Mouse (Mus musculus): Measurements from ENCODE around the gene Chadl.
"Not testable (repeated sequence)": the region's sequence is repeated elsewhere in the genome, so short reads cannot be mapped to it uniquely, and the experiment has no call there.

Gene Chadl

GRCm38 (mm10) chr15:81697175-81697574 is at the start of gene Chadl:
TSS of gene Chadl (minus strand) at chr15:81697287.
- no peak for DNase-seq (ENCODE audit: low spot score in 2 of 2)

DNA sequence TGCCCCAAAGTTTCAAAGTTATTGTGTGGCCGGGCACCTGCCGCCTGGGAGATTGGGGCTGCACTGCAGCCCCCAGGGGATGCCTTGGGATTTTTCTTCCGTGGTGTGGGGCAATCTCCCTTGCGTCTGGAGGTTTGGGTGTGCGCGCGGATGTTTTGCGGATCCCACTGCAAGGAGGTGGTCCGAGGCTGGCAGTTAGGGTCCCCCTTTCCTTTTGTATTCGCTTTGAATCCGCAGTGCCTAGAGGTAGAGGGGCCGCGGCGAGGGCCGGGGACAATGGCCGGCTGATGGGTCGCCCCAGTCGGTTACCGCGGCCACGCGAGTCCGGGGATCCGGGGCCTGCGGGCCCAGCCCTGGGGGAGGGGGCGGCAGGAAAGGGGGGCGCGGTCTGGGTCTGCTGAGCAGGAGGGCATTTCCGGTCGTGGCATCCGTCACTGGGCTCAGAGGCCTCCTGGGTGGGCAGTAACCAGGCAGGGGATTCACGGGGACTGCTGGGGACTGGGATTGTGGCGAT is 48.6 kb upstream of the Chadl start:
- peak in 1 of 2 experiments; percentile 69 for DNase-seq (ENCODE audit: low spot score in 2 of 2)

DNA sequence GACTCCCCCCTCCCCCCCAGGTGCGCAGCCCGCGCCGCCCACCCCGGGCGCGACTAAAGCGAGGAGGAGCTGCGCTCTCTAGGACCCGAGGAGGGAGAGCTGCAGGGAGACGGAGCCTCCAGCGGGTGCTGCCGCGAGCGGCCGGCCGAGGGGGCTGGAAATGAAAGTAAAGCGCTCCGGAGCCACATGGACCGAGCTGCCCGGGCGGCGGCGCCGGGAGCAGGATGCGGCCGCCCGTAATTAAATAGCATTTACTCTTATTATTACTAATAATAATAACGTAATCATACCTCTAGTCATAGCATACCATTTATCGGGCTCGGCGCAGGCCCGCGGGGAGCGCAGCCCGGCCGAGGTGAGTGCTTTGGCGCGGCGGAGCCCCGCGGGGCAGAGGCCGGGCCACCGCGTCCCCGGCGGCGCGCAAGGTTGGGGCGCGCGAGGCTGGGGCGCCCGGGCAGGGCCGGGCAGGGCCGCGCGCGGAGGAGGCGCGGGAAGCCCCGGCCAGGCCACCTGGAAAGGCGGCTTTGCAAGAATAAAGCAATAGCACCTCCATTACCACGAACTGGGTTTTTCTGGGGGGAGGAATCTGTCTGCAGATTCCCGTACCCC is 48.0 kb upstream of the Chadl start, which contains the start of the genes Zc3h7b and Rangap1:
TSS of gene Zc3h7b (plus strand) at position 66 of the 609 bp plus-strand sequence.
TSS of gene Rangap1 (minus strand) at position 539 of the 609 bp plus-strand sequence.
- DNase-seq (ENCODE audit: low spot score in 2 of 2) = peak; percentile 75 to 77

- DNase-seq (ENCODE audit: low spot score in 2 of 2) = not testable (repeated sequence)
Measured at GRCm38 (mm10) chr15:81742368-81742767, 45.3 kb upstream of the Chadl start.

DNA sequence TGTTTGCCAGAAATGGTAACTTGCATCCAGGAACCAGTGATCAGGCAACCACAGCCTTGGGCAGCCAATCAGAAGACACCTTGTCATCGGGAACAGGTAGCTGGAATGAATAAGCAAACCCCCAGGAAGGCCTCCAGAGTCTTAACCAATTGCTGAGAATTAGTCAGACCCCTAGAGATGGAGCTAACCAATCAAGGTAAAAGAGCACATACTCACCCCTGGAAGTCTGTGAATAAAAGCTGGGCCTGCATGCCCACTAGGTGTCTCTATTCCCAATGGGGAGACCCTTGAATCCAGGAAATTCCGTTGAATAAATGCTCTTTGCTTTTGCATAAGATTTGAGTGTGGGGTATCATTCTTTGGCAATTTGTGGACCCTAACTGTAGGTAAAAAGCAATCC is 42.8 kb upstream of the Chadl start:
- DNase-seq (ENCODE audit: low spot score in 2 of 2) = no peak

GRCm38 (mm10) chr15:81739296-81739695 is 42.2 kb upstream of the Chadl start:
- DNase-seq (ENCODE audit: low spot score in 2 of 2) = no peak

- no peak for DNase-seq (ENCODE audit: low spot score in 2 of 2)
Measured at GRCm38 (mm10) chr15:81735075-81735474, 38.0 kb upstream of the Chadl start.

DNA sequence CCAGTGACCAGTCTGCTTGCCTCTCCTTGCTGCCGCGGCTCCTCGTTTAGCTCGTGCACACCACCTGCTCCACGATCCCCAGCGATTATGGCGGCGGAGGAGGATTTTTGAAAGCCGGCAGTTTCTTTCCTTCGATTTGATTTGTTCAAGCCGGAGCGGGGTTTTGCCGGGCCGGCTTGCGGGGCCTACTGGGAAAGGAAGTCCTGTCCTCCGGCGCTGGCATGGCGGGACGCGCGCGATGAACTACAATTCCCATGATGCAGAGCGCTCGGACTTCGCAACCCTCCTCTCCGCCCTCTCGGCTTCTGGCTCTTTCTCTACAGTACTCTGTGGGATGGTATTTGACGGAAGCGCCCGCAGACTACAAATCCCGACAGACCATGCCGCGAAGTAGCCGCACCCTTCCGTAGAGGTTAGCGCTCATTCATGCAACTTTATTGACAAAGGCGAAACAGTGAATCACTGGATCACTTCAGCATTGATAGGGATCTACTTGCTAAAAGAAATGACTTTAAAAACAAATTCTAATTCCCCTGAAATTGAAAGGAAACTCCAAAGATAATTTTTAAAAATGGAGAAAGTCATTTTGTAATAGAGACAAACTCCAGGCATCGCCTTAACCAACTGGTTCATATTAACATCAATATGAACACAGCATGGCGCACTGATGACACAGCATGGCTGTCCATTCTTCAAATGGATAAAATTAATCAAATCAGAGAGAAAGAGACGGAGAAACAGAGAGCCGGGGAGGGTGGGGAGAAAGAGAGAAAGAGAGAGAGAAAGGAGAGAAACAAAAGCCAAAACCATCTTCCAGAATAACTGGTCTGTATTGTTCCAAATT is 32.9 kb upstream of the Chadl start:
- peak; percentile 92 to 97 for DNase-seq (ENCODE audit: low spot score in 2 of 2)

- DNase-seq (ENCODE audit: low spot score in 2 of 2) = peak; percentile 60 to 72
Measured at GRCm38 (mm10) chr15:81729241-81729791, 32.2 kb upstream of the Chadl start.

DNA sequence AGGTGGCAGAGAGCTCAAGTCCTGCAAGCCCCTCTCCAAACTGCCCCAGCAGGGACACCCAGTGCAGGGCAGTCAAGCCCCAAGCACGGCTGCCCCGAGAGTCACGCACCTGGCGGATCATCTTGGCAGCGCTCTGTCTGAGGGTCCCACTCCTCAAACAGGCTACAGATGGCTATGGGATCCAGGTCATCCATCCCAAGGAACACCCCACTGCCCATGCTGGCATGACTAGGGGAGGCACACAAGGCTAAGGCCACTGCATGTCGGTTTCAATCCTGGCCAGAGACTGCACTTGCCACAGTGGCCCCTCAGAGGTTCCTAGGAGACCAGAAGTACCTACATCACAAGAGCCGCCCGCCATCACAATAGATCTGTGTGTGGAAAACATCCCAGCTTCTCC is 28.9 kb upstream of the Chadl start:
- DNase-seq (ENCODE audit: low spot score in 2 of 2) = no peak

- DNase-seq (ENCODE audit: low spot score in 2 of 2) = no peak
Measured at GRCm38 (mm10) chr15:81723653-81724052, 26.6 kb upstream of the Chadl start.

DNA sequence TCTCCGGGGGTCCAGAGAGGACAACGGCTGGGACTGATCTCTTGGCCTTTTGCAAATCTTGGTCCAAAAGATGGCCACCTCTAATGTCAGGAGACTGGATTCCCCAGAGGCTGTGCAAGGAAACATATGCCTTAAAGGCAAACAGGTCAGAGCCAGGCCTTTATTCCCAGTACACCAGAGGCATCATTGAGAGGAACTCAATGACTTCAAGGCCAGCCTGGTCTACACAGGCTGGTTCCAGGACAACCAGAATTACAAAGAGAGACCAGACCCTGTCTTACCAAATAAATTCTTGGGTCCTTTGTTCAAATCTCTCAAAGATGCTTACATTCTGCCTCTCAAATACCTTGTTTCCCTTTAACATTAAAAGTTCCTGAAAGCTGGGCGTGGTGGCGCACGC is 25.3 kb upstream of the Chadl start:
- DNase-seq (ENCODE audit: low spot score in 2 of 2) = no peak

DNA sequence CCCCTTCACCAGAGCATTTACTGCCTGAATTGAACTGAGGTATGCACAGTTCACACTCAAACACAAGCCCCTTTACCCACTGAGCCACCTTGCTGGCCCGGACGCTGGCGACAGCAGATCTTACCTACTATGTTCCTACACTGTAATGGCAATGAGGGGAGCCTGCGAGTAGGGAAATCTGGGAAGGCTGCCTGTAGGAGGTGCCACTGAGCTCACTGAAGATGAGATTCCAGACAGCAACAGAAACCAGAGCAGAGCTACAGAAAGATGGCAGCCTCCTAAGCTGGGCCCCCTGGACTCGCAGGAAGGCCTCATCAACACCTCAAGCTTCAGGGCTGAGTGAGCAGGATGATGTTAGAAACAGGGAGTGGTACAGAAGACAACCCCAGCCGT is 22.0 kb upstream of the Chadl start:
- DNase-seq (ENCODE audit: low spot score in 2 of 2) = no peak

DNA sequence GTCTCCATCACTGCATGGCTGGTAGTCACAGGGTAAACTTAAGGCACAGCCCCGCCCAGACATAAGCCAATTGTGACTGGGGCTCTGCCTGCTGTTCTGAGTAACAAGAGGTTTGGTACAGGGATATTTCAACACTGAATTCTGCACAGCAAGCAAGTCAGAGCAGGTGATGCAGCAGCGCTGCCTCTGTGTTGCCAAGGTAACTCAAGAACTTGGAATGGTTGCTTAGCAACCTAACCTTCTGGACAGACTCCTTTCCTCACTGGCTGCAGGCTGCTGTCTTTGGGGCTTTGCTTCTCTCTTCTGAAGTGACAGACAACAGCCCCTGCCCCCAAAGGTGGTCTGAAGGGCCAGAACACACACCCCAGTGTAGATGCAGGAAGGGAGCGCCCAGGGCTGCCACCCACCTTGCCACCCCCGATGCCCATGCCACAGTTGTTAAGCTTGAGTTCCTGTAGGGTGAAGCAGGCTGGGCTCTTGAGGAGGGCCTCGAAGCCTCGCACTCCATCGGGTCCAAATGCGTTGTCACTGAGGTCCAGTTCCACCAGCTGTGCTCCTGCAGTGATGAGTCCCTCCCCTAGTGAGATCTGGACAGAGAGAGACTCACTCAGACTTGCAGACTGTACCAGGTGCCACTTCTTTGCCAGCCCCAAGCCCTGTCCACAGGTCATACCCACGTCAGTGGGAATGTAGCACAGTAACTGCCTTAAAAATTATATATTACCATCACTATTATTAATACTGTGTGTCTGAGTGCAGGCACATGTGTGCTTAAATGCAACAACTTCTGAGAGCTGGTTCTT is 21.4 kb upstream of the Chadl start:
- DNase-seq (ENCODE audit: low spot score in 2 of 2) = no peak

- DNase-seq (ENCODE audit: low spot score in 2 of 2) = no peak
Measured at GRCm38 (mm10) chr15:81713742-81714141, 16.7 kb upstream of the Chadl start.

DNA sequence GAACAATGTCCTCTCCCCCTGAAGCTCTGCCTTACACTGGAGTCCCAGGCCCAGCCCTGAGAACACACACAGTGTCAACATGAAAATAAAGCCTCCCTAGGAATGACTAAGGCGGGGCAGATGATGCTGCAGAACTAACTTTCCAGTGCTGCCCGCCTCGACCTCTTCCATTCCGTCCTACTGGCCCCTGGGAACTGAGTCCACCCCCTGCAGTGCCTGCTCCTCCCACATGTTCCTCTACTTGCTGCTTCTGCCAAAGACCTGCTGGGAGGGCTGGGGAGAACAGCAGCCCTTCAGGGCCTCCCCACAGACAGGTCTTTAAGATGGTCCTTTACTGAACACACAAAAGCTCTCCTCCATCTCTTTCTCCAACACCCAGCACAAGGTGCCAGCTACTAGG is 13.7 kb upstream of the Chadl start:
- no peak for DNase-seq (ENCODE audit: low spot score in 2 of 2)

- no peak for DNase-seq (ENCODE audit: low spot score in 2 of 2)
Measured at GRCm38 (mm10) chr15:81709686-81710085, 12.6 kb upstream of the Chadl start.

DNA sequence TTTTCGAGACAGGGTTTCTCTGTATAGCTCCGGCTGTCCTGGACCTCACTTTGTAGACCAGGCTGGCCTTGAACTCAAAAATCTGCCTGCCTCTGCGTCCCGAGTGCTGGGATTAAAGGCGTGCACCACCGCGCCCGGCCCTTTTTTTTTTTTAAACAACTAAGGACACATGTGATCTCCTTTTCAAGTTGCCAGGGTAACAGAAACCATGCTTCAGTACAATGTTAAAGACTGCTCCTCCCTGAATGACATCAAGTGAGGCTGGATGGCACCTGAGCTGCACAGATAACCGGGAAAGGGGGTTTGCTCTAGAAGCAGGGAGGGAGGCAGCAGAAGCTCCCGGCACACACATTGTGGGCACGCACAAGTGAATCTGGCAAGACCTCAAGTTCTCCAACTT is 11.9 kb upstream of the Chadl start:
- no peak for DNase-seq (ENCODE audit: low spot score in 2 of 2)

GRCm38 (mm10) chr15:81703094-81703489 is 6.0 kb upstream of the Chadl start:
- DNase-seq (ENCODE audit: low spot score in 2 of 2) = no peak

GRCm38 (mm10) chr15:81702306-81703093 is 5.4 kb upstream of the Chadl start:
- no peak for DNase-seq (ENCODE audit: low spot score in 2 of 2)

- not testable (repeated sequence) for DNase-seq (ENCODE audit: low spot score in 2 of 2)
Measured at GRCm38 (mm10) chr15:81701350-81701749, 4.3 kb upstream of the Chadl start.

All from spleen, postnatal 10 days (tissue).